Mouse (Mus musculus) MEL (cell line): ENCODE measurements around the gene Thoc3.

Experiments used
- NELFE ChIP-seq: IDR thresholded peaks from 2 replicates; pipeline ENCODE4 v1.6.1; 2011; ENCODE audit warnings: low read depth, low read length, improper control_type of control experiment
- POLR2A ChIP-seq, 2 experiments: IDR thresholded peaks; 2 replicates each; pipeline ENCODE4 v1.6.1; 2011 to 2012; ENCODE audit warnings: low read length in 2 of 2, mild to moderate bottlenecking in 2 of 2, control low read depth in 1 of 2, improper control_type of control experiment in 1 of 2, low read depth in 1 of 2, moderate library complexity in 1 of 2; ENCODE audit not compliant: control insufficient read depth in 1 of 2, insufficient read depth in 1 of 2, poor library complexity in 1 of 2
- TAL1 ChIP-seq: IDR thresholded peaks from 2 replicates; pipeline ENCODE4 v1.6.1; 2012; ENCODE audit warnings: mild to moderate bottlenecking, inconsistent platforms, low read length, moderate library complexity, mixed read lengths
- TCF12 ChIP-seq: IDR thresholded peaks from 2 replicates; pipeline ENCODE4 v1.6.1; 2014; ENCODE audit warnings: low read depth, mild to moderate bottlenecking, inconsistent platforms, low read length, improper control_type of control experiment, moderate library complexity
- ZNF384 ChIP-seq: IDR thresholded peaks from 2 replicates; pipeline ENCODE4 v1.6.1; 2012; ENCODE audit warnings: low read depth, mild to moderate bottlenecking, inconsistent platforms, low read length, improper control_type of control experiment

DNA sequence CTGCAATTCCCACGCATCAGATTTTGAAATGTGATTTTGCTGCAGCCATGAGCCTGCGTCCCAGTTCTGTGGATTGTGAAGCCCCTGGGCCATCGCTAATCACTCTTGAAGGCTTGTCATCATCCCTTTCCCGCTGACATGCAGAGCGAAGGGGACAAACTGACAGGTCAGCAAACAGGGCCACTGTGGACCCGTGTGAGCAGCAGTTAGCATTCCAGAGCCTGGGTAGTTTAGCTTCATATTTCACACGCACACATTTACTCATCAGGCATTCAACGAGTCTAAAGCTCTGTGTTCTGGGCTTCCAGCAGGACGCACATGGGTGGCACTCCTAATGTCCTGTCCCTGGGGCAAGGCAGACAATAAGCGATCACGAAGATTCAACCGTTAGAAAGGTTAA lies 48.4 kb downstream of the Thoc3 start:
- TF ChIP-seq TAL1 (no peak), NELFE (no peak), TCF12 (no peak), ZNF384 (no peak), POLR2A (IDR thresholded peaks at IDR 0.05; ENCODE audit: control insufficient read depth in 1 of 2, insufficient read depth in 1 of 2, low read depth in 1 of 2, low read length in 2 of 2, poor library complexity in 1 of 2) (no peak)
